Mouse (Mus musculus): ENCODE results near the gene Rora.

The Rora gene

DNA sequence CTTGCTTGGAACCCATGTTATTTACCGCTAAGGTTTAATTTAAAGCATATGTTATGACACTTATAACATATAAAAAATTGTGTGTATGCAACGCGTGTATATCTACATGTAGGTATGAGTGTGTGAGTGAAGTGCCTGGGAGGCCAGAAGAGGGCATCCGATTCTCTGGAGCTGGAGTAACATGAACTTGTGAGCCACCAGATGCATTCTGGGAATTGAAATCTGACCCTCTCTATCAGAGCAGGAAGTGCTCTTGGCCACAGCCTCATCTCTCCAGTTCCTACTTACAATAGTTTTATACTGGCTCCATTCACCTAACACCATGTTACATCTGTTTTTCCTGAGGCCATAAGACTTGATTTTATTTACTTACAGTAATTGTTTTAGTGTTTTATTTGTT, 238.8 kb downstream of the Rora start:
- DNase-seq, result no peak

GRCm38 (mm10) chr9:68892859-68893258, 239.3 kb downstream of the Rora start:
- DNase-seq, result no peak

DNA sequence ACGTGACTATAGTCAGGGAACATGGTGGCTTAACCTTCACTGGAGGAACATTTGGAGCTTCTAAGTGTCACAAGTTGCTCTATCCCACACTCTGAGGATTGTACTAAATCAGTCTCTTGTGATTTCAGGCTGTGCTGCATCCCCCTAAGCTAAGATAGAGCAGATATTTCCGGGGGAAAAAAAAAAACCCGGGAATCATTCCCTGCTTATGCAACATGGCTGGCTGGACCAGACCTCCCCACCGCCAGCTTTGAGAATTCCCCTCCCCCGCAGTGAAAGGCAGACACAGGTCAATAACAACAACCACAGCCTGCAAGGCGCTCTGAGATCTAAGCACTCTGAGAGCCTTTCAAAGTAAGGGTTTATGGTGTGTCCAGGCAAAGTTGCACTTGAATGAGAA, 244.7 kb downstream of the Rora start:
- DNase-seq, result no peak

GRCm38 (mm10) chr9:68899525-68900222, 246.1 kb downstream of the Rora start:
- no peak for DNase-seq

GRCm38 (mm10) chr9:68906361-68906883, 252.8 kb downstream of the Rora start:
- DNase-seq, result no peak

DNA sequence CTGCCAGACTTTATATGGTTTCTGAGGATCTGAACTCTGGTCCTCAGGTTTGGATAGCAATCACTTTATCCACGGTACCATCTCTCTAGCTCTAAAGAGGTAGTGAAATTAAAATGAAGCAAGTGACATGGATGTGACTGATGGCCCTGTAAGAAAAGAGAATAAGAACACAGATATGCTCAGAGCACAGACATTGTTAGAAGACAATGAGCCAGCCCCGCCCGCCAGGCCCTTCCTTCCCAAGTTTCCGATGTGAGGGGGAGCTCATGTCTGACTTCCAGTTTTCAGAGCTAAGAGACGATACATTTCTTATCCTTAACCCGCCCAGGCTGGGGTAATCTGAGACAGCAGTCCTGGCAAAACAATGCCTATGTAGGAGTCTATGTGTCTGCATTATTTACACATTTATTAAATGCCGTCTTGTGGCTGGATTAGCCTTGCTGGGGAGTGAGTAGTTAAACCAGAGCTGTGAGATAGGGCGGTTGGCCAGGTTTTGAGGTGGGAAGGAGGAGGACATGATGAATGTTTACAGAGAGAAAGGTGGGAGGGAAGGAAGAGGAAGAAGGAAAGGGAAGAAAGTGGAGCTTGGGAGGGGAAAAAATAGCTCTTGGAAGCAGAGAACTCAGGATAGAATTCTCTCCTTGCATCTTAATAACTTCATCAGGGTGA, 259.0 kb downstream of the Rora start:
- DNase-seq, result no peak

DNA sequence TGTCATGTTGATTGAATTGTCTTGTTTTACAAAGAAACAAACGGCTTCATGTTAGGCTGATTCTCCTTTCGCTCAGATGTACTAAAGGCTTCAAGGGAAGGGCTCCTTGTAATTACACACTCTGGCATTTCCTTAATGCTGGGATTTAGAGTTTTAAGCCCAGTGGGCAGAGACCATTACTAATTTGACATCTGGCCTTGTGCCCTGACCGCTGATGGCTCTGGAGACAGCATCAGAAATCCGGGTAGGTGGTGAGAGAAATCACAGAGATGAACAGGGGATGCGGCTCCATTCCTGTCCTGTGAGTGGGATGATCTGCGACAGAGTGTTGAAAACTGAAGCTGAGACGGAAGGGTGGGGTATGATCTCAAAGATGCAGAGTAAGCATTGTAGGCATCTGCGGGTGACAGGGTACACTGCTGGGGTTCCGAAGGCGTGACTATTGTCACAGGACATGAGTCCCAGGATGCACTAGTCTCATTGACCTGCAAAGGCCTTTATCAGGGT, 259.7 kb downstream of the Rora start:
- no peak for DNase-seq

DNA sequence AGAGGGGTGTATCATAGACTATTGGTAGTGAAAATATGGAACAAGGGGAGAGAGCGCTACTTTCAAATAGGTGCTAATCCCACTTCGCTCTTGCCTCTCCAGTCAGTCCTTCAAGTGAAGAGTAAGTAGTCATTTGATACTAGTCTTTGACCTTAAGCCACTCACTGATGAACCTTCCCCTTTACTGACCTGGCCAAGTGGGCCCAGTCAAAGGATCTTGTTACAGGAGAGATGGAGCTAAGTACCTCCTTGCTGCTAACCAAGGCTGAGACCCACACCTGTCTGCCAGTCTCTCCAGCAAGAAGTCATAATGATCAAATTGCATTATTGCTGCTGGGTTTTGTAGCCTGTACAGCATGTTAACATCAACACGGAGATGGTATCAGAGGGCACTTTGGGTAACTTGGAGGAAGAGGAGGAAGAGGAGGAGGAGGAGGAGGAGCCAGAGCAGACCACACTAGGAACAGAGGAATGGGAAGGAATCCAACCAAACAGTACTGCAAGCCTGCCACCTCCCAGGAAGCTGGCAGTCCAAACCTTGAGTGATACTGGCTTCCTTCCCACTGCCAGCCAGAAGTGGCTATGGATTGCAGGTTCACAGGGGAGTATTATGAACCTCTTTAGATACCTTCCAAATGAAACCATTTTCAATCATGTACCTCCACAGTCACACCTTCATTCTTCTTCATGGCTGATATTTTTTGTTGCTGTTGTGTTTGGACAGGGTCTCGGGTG, 261.1 kb downstream of the Rora start:
- no peak for DNase-seq

DNA sequence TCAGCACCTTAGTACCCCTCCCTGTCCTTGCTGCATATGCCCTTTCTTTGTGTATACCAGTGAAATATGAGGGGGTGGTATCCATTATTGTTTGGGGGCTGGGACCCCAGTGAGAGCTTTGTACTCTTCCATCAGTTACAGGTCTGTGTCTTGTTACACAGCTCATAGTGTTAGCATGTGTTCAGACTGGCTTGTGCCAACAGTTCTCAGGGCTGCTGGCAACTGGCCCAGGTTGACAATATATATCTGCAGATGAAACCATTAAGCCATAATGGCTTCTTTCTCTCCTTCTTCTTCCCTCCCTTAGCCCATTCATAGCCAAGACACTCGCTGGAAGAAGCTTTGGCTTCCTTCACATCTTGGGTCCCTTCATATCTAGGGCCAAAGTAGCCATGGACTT, 263.2 kb downstream of the Rora start:
- DNase-seq, result no peak

- DNase-seq, result no peak
Observed at GRCm38 (mm10) chr9:68923128-68923601, 269.6 kb downstream of the Rora start.

DNA sequence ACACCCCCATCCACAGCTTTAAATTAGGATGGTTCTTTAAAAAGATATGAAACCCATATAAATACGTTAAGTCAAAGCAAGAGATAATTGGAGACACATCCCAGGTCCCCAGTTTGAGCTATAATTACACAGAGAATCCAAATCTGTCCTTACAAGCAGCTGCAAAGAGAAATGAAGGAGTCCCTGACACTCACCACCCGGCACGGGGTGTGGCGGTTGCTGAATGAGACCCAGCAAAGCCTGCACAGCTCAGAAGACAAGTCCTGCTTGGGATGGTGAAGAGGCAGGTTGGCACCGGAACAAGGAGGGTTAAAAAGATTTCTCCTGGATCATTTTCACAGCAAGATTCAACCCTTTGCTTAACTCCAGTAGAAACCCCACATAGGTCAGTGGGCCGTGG, 272.8 kb downstream of the Rora start:
- no peak for DNase-seq

DNA sequence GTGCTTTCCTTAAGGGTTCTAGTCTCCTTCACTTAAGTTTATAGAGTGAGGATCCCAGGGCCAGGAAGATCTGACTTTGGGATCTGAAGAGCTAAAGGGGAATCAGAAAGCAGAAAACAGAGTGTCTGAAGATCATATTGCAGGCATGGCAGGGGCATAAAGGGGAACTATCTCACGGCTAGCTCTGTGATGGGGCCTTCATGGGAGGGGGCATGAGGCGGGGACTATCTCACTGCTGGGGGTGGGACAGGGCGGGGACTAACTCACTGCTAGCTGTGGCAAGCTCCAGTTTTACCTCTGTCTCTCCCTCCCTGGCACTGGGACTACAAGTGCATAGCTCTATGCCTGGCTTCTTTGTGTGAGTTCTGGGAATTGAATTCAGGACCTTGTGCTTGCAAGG, 279.6 kb downstream of the Rora start:
- DNase-seq, result no peak

DNA sequence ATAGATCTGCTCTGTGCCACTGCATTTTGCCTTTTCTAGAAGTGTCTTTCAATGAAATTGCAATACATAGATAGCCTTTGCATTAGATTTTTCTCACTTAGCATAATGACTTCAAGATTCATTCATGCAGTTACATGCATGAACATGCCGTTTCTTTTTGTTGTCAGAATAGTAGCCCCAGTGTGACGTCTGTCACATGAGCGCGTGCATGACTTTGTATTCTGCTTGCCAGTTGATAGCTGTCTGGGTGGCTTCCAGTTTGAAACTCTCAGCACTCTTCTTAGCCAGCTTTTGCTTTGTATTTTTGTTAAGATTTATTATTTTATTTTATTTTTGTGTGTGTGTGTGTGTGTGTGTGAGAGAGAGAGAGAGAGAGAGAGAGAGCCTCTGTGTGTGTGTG, 280.7 kb downstream of the Rora start:
- DNase-seq, result no peak

DNA sequence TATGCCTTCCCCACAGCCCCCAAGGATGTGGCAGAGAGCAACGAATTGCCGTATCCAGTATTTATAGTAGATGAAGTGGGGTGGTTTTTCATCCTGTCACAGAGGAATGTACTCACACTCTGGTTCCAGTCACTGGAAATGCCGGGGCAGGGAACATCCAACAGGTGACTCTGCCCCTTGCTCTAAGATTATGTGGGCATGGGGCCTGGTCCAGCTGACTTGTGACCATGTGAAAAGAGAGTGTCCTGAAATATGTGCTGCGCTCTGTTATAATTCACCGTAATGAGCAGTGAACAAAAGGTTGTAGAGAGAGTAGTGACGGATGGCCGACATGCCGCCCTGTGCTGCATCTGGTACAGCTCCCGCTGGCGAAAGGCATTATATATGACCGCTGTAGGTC, 282.0 kb downstream of the Rora start:
- DNase-seq, result no peak

- no peak for DNase-seq
Observed at GRCm38 (mm10) chr9:68941037-68941436, 287.5 kb downstream of the Rora start.

GRCm38 (mm10) chr9:68942595-68943011, 289.0 kb downstream of the Rora start:
- DNase-seq, result no peak

- DNase-seq, result no peak
Observed at GRCm38 (mm10) chr9:68944026-68944425, 290.4 kb downstream of the Rora start.

DNA sequence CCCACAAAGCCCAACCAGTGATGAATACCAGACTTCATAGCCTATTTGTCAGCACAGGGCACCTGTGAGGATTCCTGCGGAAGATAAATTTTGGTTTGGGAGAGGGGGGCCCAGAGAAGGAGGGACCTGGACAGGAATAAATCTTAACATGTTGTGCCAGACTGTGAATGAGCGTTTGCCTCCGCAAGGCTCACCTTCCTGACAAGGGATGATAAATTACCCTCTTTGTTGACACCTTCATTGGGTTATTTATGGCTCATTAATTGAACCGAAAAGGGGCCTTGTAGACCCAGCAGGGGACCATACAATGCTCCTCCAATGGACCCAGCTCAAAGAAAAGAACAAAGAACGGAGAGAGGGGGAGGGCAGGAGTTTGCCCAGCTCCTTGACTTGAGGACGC, 294.1 kb downstream of the Rora start:
- no peak for DNase-seq

DNA sequence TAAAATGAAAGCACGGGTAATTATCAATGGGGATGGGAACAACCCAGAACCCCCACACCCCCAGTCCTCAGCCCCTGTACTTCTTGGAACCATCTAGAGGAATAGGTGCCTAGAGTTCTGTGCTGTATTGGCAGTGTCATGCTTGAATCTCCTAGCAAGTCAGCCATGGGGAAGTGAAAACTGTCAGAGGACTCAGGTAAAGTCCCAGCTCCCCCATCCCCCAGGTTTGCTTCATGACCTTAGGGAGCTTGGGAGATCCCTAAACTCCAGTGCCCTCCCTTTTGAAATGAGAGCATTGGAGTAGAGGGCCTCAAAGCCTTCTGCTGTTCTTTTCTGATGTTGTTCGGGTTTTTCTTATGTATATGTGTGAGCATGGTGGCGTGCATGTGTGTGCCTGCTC, 294.6 kb downstream of the Rora start:
- DNase-seq, result peak; percentile 29 to 50

DNA sequence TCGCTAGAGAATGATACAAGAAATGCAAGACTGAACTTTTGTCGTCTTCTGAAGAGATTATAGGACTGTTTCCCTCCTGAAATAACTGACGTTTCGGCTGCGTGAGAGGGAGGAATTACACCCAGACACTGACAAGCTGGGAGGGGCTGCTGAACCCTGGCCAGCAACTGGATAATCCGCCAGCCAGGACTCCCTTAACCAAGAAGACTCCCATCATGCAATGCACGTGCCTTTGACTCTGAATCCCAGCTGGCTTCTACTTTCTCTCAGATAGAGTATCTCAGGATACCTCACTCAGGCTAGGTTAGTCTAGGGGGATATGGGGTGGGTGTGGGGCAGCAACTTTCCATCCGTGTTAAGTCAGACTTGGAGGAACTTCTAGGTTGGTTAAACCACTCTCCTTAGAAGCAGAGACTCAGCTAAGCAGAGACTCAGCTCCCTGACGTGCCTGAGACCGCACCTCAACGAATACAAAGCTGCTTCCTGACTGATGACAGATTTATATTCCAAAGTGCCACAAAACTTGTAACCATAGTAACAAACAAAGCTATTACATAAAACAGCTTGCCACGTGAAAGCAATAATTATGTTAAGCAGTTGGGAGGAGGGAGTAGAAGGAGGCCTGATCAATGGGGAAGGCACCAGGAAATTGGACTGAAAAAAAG, 302.8 kb downstream of the Rora start:
- DNase-seq, result peak in 1 of 2 experiments; percentile 4

- peak; percentile 54 to 61 for DNase-seq
Observed at GRCm38 (mm10) chr9:68956938-68957573, 303.5 kb downstream of the Rora start.

DNA sequence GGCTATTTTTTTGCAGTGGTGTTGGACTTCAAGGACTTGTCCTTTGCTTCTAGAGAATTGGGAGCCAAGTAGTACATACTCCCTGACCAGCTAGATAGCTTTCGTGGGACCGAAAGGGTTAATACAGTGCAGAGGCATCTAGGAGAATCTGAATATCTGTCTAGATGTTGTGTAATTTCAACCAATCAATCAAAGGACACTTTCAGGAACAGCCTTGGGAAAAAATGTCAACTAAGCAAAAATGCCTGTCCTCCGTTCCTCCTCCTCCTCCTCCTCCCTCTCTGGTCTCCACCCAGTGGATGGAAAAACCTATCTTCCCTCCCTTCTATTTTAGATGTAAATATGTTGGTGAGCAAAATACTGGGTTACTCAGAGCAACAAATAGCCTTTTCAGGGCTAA, 304.2 kb downstream of the Rora start:
- no peak for DNase-seq
